Mouse (Mus musculus): ENCODE measurements around the gene Gcg. TPM values are rescaled to one million over a fixed set of nuclear protein-coding genes. Genes with fewer than 3 reads are reported as not detected.

The Gcg gene
- polyA plus RNA-seq (2016; fragmentation: Nextera tagmentation; extraction: Ambion mirVana): 0.18 and 0.35 TPM in 2 replicates

DNA sequence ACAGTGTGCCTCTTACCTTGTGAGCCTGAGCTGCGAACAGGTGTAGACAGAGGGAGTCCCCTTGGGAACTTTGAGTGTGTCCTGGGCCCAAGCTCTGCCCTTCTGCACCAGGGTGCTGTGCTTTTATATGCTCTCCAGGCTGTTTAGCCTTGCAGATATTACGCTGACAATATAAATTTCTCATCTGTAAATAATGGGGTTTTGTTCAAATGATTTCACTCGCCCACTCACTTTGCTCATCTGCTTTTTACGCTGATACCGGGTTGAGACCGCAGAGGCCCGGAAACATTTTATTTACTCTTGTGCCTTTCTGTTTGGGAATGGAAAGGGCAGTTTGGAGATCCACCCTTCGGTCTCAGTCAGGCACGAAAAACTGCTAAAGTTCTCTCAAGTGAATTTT, at the start of gene Gcg:
TSS of gene Gcg (minus strand) at position 101 of the 400 bp plus-strand sequence.
- H3K27me3 ChIP-seq: no peaks in the 10 kb centered on the region
- no peaks in the 10 kb centered on the region for H3K9me3 ChIP-seq
- no peak within 1 kb of the TSS for H3K9ac ChIP-seq (replicated peaks)
- no peak within 1 kb of the TSS for H3K4me3 ChIP-seq
- no peak for ATAC-seq (ENCODE audit: low FRiP score, low read depth)
- no peaks in the 10 kb centered on the region for H3K4me1 ChIP-seq
- H3K4me2 ChIP-seq (replicated peaks): no peak within 1 kb of the TSS
- WGBS: 88% methylated on average over 9 of the region's 9 CpGs
- no peaks in the 10 kb centered on the region for H3K36me3 ChIP-seq
- H3K27ac ChIP-seq (replicated peaks): no peak within 1 kb of the TSS

DNA sequence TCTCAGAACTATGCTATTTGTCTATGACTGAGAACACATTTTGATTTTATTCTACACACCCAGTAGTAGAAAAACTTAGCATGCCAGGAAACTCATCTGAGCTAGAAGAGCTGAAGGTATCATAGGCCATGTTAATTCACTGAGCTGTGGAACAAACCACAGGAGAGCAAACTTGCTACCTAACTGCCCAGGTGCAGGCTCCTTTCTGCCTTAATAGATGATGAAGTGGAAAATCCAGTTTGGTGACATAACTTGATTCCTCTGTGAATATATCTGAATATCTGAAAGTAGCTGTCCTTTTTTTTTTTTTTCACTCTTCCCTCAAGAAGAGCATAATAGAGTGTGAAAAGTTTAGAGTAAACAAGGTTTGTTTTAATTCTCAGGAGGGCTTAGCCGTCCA, 47.6 kb upstream of the Gcg start:
- WGBS: 84% methylated on average over 1 of the region's 1 CpGs
- Histone ChIP-seq H3K27ac (replicated peaks) (no peak overlapping the region), H3K36me3 (no peaks in the 10 kb centered on the region), H3K4me3 (no peak overlapping the region), H3K9me3 (no peaks in the 10 kb centered on the region), H3K27me3 (no peaks in the 10 kb centered on the region), H3K9ac (replicated peaks) (no peak overlapping the region), H3K4me1 (no peaks in the 10 kb centered on the region), H3K4me2 (replicated peaks) (no peak overlapping the region)
- ATAC-seq (ENCODE audit: low FRiP score, low read depth): no peak

DNA sequence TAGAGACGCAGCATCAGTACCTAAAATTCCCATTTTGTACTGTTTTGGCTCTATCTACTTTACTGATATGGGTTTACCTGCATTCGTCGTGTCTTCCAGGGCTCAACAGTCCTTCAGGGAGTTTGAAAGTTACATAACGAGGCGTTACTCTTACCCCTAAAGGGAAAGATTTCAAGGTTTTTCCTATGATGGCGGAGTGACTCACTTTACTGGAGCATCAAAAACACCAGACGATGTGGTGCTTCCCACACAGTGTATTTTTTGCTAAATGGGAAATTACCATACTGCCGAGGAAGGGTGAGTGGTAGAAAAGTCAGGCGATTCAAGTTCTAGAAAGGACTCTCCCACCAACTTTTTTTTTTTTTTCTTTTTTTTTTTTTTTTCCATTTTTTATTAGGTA, 42.9 kb upstream of the Gcg start:
- no peaks in the 10 kb centered on the region for H3K9me3 ChIP-seq
- 92% methylated on average over 9 of the region's 9 CpGs for WGBS

DNA sequence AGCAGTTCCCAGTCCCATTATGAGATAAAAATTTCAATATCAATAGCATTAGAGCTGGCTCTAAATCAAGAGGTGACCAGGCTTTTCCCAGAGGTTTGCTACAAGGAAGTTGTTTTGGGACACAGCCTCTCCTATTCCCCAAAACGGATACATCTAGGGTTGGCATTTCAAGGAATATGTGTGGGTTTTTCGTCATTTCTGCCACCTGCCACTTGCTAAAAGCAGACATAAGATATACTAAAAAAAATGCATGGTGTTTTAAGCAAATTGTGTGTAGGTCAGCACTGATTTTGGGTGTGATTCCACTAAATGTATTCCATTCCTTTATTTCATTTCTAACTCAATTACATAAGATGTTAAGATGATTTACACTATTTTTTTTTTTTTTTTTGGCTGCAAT, 34.3 kb upstream of the Gcg start:
- WGBS: 78% methylated on average over 2 of the region's 2 CpGs
- Histone ChIP-seq H3K4me3 (no peak overlapping the region), H3K9me3 (no peaks in the 10 kb centered on the region), H3K9ac (replicated peaks) (no peak overlapping the region), H3K4me1 (no peaks in the 10 kb centered on the region), H3K4me2 (replicated peaks) (no peak overlapping the region), H3K36me3 (no peaks in the 10 kb centered on the region), H3K27ac (replicated peaks) (no peak overlapping the region), H3K27me3 (no peaks in the 10 kb centered on the region)
- ATAC-seq (ENCODE audit: low FRiP score, low read depth): no peak

More for the DNA sequence above, 42.9 kb upstream of the Gcg start:
- no peak overlapping the region for H3K27ac ChIP-seq (replicated peaks)
- no peaks in the 10 kb centered on the region for H3K36me3 ChIP-seq
- H3K9ac ChIP-seq (replicated peaks): no peak overlapping the region
- no peak overlapping the region for H3K4me2 ChIP-seq (replicated peaks)
- H3K27me3 ChIP-seq: no peaks in the 10 kb centered on the region
- ATAC-seq (ENCODE audit: low FRiP score, low read depth): no peak
- H3K4me3 ChIP-seq: no peak overlapping the region
- no peaks in the 10 kb centered on the region for H3K4me1 ChIP-seq

DNA sequence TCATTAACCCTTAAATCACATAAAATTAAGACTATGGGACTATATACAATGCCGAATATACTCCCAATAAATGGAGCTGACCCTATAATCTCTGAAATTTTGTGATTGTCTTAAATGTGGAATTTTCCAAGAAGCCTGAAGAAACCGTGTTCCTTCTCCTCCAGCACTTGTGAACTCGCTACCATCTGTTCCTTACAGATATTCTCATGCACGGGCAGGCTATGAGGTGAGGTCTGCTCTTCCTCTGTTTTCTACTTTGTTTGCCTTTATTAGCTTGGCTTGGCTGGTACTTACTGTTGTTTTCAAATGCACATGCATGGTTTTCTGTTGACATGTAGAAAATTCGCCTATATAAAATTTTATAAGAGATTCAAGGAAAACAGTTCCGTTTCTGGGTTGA, 31.0 kb upstream of the Gcg start:
- Histone ChIP-seq H3K27ac (replicated peaks) (no peak overlapping the region), H3K9ac (replicated peaks) (no peak overlapping the region), H3K4me2 (replicated peaks) (no peak overlapping the region), H3K9me3 (no peaks in the 10 kb centered on the region), H3K27me3 (no peaks in the 10 kb centered on the region), H3K36me3 (no peaks in the 10 kb centered on the region), H3K4me1 (no peaks in the 10 kb centered on the region), H3K4me3 (no peak overlapping the region)
- ATAC-seq (ENCODE audit: low FRiP score, low read depth): no peak
- 91% methylated on average over 6 of the region's 6 CpGs for WGBS

DNA sequence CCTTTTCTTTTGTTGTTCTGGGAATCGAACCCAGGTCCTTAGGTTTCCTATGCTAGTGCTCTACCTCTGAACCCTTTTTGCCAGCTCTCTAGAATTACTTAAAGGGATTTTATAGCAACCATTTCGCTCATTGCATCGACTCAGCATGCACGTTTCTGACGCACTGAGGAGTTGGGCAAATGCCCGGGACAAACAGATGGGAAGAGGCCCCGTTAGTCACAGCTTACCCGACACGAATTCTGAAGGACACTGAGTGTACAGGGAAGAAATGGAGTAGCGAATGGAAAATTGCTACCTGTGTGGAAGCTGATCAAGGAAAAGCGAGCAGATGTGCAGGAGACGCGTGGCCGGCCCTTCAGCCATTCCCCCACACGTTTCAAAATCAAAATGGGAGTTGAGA, 30.0 kb upstream of the Gcg start:
- Histone ChIP-seq H3K36me3 (no peaks in the 10 kb centered on the region), H3K4me1 (no peaks in the 10 kb centered on the region), H3K27me3 (no peaks in the 10 kb centered on the region), H3K27ac (replicated peaks) (no peak overlapping the region), H3K4me2 (replicated peaks) (no peak overlapping the region), H3K4me3 (no peak overlapping the region), H3K9ac (replicated peaks) (no peak overlapping the region), H3K9me3 (no peaks in the 10 kb centered on the region)
- WGBS: 91% methylated on average over 15 of the region's 15 CpGs
- no peak for ATAC-seq (ENCODE audit: low FRiP score, low read depth)

DNA sequence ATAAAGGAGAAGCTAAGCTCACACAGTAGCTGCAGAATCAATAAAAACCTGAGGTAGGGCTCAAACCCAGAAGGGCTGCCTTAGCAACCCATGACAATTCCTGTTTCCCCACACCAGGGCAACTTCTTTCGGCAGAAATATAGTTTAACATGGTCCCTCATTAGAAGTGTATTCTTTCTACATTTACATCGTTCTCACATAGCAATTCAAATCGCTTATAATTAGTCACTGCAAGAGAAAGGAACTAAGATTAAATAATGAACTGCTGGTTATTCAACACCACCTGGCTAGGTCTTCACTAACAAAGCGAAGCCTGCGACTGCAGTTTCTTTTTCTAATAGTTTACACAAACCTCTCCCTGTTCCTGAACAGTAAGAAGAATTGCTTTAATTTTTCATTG, 23.7 kb upstream of the Gcg start:
- H3K27ac ChIP-seq (replicated peaks): no peak overlapping the region
- H3K4me1 ChIP-seq: peaks cover 3% of the 10 kb centered on the region; the same call in 1 of the 2 replicates
- no peak overlapping the region for H3K4me3 ChIP-seq
- H3K27me3 ChIP-seq: no peaks in the 10 kb centered on the region
- no peaks in the 10 kb centered on the region for H3K9me3 ChIP-seq
- H3K9ac ChIP-seq (replicated peaks): no peak overlapping the region
- 87% methylated on average over 5 of the region's 5 CpGs for WGBS
- no peak for ATAC-seq (ENCODE audit: low FRiP score, low read depth)
- H3K4me2 ChIP-seq (replicated peaks): no peak overlapping the region
- H3K36me3 ChIP-seq: no peaks in the 10 kb centered on the region

DNA sequence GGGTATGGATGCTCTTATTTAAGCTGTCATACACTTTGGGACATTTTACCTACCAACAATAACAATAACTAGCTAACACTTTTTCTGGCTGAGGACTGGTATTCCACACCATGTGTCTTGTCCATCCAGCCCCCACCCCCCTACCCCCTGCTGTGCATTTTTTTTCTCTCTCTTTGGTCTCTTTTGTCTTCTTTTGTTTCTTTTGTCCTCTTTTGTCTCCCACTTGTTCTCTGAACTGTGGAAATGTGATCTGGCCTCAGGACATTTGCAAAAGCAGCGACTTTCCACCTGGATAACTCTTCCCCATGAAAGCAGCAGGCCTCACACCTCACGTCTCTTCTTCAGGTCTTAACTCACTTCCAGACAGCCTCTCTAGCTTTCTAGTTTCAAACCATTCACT, 23.0 kb upstream of the Gcg start:
- Histone ChIP-seq H3K36me3 (no peaks in the 10 kb centered on the region), H3K4me3 (no peak overlapping the region), H3K27ac (replicated peaks) (no peak overlapping the region), H3K27me3 (no peaks in the 10 kb centered on the region), H3K4me2 (replicated peaks) (no peak overlapping the region), H3K4me1 (peaks cover 3% of the 10 kb centered on the region; the same call in 1 of the 2 replicates), H3K9me3 (no peaks in the 10 kb centered on the region), H3K9ac (replicated peaks) (no peak overlapping the region)
- ATAC-seq (ENCODE audit: low FRiP score, low read depth): no peak
- whole genome bisulfite sequencing: 15% methylated on average over 2 of the region's 2 CpGs

DNA sequence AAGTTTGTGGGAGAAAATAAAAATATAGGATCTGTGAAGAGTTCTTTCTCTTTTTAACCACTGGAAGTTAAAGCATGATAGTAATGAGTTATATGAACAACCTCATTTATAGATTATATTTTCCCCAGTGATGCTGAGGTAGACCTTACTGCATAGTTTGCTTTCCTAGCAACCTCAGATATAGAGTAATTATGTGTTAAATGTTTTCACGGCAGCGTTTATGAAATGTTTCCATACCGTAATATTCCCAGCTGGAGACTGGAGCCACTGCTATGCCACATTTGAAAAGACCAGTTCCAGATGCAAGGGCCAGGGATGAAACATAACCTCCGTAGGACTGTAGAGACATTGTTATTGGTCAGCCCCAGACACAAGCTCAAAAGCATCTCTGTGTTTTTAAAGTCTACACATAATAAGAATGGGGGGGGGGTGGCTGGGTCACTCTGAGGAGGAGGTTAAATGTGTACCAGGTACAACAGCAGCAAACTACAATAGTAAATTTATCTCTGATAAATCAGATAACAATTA, 20.9 kb upstream of the Gcg start:
- WGBS: 79% methylated on average over 4 of the region's 4 CpGs
- Histone ChIP-seq H3K9ac (replicated peaks) (no peak overlapping the region), H3K4me2 (replicated peaks) (no peak overlapping the region), H3K27me3 (no peaks in the 10 kb centered on the region), H3K9me3 (no peaks in the 10 kb centered on the region), H3K27ac (replicated peaks) (no peak overlapping the region), H3K4me1 (peaks cover 3% of the 10 kb centered on the region; the same call in 1 of the 2 replicates), H3K4me3 (no peak overlapping the region), H3K36me3 (no peaks in the 10 kb centered on the region)
- ATAC-seq (ENCODE audit: low FRiP score, low read depth): no peak

DNA sequence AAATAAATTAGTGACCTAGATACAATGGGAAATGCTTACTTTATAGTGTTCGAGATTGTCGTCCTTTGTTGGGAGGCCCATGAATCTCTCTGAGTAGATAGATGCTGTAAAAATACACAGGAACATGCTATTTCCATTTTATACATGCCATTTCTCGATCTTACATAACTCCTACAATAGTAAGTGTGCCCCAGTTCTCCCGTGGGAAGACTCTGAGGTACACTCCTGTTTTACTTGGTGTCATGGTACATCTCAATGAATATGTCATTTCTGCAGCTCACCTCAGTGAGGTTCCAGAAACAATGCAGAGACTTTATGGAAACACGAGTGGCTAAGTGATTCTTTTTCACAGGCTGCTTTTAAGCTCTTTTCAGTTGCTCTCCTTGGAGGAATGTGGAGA, 19.9 kb upstream of the Gcg start:
- no peak for ATAC-seq (ENCODE audit: low FRiP score, low read depth)
- H3K27me3 ChIP-seq: no peaks in the 10 kb centered on the region
- WGBS: 74% methylated on average over 5 of the region's 5 CpGs

DNA sequence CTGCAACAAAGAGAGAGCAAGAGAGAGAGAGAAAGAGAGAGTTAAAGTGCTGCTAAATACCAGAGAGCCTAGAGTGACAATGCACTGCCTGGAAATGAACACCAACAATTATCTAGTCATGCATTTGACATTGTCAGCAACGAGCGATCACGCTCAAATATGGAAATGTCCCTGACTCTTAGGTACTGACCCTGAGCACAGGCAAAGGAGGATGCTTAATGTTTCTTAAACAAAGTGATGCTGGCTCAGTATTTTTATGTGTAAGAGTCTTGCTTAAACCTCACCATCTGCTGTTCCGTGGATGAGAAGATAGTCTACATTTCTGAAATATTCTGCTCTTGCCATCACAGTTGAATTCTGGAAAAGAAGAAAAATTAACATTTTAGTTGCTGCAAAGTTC, 19.1 kb upstream of the Gcg start:
- 86% methylated on average over 4 of the region's 4 CpGs for WGBS

More for the DNA sequence above, 19.9 kb upstream of the Gcg start:
- no peak overlapping the region for H3K4me3 ChIP-seq
- H3K4me2 ChIP-seq (replicated peaks): no peak overlapping the region
- no peak overlapping the region for H3K27ac ChIP-seq (replicated peaks)
- H3K9ac ChIP-seq (replicated peaks): no peak overlapping the region
- no peaks in the 10 kb centered on the region for H3K9me3 ChIP-seq
- H3K36me3 ChIP-seq: no peaks in the 10 kb centered on the region
- peaks cover 3% of the 10 kb centered on the region; the same call in 1 of the 2 replicates for H3K4me1 ChIP-seq

DNA sequence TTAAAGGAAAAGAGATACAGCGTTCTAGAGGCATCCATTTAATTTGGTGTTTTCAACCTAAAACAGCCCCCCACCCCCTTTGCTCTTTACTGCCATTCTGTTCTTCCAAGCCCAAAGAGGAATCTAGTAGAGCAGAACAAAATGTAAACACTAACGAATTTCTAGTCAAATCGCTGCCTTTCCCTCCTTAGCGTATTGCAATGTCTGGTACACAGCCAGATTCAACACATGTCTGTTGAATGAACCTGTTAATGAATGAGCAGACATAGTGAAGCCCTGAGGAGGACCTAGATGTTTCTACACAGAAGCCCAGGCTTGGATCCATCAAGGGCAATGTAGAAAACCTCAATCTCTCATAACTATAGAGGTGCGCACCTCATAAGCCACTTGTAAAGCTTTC, 15.4 kb upstream of the Gcg start:
- Histone ChIP-seq H3K27me3 (no peaks in the 10 kb centered on the region), H3K9me3 (no peaks in the 10 kb centered on the region), H3K36me3 (no peaks in the 10 kb centered on the region), H3K4me1 (no peaks in the 10 kb centered on the region), H3K9ac (replicated peaks) (no peak overlapping the region), H3K4me2 (replicated peaks) (no peak overlapping the region), H3K27ac (replicated peaks) (no peak overlapping the region), H3K4me3 (no peak overlapping the region)
- ATAC-seq (ENCODE audit: low FRiP score, low read depth): no peak
- WGBS: 91% methylated on average over 5 of the region's 5 CpGs

More for the DNA sequence above, 19.1 kb upstream of the Gcg start:
- H3K36me3 ChIP-seq: no peaks in the 10 kb centered on the region
- no peaks in the 10 kb centered on the region for H3K27me3 ChIP-seq
- H3K4me1 ChIP-seq: peaks cover 3% of the 10 kb centered on the region; the same call in 1 of the 2 replicates
- no peak overlapping the region for H3K4me2 ChIP-seq (replicated peaks)
- H3K4me3 ChIP-seq: no peak overlapping the region
- H3K27ac ChIP-seq (replicated peaks): no peak overlapping the region
- no peak for ATAC-seq (ENCODE audit: low FRiP score, low read depth)
- H3K9me3 ChIP-seq: no peaks in the 10 kb centered on the region
- no peak overlapping the region for H3K9ac ChIP-seq (replicated peaks)

DNA sequence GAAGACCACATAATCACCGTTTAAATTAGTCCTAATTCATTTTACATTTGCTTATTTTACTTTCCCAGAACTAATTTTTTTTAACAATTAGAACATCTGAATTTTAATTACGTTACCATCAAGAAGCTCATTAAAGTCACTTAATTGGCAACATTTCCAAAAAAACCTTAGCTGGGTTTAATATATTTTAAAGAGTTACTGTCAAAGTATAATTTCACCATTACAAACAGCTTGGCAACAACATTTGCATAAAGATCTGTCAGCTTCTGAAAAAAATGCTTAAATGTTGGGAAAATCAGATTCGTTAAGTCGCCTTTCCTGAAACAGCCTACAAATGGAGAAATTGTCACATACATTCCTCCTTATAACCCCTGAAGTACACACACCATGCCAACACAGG, 14.6 kb upstream of the Gcg start:
- Histone ChIP-seq H3K4me3 (no peak overlapping the region), H3K27me3 (no peaks in the 10 kb centered on the region), H3K27ac (replicated peaks) (no peak overlapping the region), H3K9me3 (no peaks in the 10 kb centered on the region), H3K9ac (replicated peaks) (no peak overlapping the region), H3K4me2 (replicated peaks) (no peak overlapping the region), H3K4me1 (no peaks in the 10 kb centered on the region), H3K36me3 (no peaks in the 10 kb centered on the region)
- 88% methylated on average over 4 of the region's 4 CpGs for WGBS
- no peak for ATAC-seq (ENCODE audit: low FRiP score, low read depth)
